Mouse (Mus musculus): Measurements from ENCODE around the gene Ubap2l.

The Ubap2l gene

DNA sequence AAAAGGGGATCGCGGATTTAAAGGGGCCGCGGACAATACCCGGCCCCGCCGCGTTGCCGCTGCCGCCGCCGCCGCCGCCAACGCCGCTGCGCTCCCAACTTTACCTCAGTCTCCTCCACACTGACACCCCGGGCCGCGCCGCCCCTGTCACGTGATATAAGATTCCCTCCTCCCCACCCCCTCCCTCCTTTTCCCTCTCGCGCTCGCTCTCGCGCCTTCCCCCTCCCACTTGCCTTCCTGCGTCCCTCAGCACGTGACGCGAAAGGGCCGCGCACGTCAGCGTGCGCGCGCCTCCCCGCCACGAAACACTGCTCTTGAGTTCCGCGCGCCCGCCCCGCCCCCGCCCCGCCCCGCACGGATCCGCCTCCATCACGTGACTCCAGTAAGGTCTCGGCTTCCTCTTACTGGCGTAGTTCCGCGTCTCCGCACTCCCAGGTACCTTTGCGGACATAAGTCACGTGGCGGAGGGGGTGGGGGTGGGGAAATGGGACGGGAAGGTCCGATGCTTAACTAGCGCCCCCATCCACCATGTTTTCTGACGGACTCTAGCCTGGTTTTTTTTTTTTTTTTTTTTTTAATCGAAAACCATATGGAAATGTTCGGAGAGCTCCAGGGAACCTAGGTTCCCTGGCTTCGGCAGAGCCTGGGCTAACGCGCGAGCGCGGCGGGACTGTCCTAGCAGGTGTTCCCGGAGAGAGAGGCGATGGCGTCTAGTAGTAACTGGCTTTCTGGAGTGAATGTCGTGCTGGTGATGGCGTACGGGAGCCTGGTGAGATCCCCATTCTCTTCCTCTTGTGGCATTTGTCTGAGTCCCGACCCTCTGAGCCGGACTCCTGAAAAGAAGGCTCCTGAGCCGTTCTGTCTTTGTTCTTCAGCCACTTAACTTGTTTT is at the start of gene Ubap2l:
Ubap2l (minus strand) TSS at position 278 of the 891 bp plus-strand sequence.
- peak; percentile 96 for DNase-seq

DNA sequence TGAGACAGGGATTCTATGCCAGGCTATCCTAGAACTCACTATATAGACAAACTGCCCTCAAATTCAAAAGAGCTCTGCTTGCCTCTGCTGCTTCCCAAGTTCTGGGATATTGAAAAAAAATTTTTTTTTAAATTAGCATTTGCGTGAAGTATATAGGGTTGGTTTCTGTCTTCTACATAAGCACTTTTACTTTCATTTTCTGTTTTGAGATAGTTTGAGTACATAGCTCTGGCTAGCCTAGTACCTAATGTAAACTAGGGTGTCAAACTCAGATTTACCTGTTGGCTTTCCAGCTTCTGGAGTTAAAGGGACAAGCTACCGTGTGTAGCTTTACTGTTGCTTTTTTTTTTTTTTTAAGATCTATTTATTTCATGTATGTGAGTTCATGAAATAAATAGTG is 49.2 kb upstream of the Ubap2l start:
- no peak for DNase-seq

DNA sequence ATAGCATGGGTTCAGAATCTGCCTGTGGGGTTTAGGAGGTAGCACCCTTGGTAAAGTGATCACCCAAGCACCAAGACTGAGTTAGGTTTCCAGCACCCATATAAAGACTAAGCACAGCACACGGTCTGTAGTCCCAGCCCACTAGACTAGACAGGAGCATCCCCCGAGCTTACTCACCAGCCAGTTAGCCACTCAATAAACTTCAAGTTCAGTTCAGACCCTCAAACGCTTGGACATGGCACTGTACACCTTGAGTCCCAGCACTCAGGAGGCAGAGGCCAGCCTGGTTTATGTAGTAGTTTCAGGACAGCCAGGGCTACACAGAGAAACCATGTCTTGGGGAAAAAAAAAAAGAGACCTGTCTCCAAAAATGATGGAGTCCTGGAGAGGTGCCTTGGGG is 48.6 kb upstream of the Ubap2l start:
- DNase-seq: no peak

DNA sequence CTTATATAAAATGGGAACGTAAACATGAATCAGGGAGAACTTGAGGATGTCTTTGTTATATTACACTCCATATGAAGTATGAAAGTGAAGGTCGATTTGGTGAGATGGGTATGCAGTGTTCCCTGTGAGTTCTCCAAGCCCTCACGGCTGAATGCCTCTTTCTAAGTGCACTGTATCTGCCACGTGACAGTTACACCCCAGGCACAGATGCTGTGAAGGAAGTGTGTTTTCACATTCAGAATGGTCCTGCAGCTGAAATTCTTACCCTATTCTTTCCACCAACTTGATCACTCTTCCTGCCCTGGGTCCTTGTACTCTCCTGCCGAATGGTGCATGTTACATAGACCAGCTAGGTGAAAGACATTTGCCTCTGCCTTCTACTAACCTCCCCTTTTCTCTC is 45.5 kb upstream of the Ubap2l start:
- no peak for DNase-seq

DNA sequence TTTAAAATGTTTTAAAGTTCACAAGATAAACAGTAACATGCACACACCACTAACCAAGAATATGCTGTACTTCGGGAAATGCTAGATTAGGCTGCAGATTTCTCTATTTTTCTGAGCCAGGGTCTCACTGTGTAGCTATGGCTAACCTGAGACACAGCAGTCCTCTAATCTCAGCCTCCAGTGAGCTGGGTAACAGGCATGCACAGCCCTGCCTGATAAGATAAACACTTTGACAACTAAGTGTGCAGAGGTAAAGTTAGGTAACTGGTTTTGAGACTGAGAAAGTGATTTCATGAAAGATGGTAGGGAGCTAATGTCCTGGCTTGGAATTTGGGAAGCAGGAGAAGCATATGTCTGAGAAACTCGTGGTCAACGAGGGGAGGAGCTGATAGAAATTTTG is 42.0 kb upstream of the Ubap2l start:
- no peak for DNase-seq

DNA sequence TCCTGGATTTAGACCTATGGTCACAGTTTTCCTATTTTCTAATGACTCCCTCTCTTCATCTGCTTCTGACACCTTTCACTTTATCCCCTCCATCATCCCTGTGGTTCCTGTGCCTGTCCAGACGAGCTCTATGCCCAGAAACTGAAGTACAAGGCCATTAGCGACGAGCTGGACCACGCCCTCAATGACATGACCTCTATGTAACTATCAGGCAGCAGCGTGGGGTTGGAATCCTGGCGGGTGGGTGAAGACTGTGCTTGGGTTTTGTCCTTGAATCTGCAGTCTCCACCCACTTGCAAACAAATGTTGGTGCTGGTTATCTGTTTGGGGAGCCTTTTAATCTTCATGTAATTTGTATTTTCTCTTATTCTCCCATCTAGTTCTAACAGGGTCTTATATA is 38.5 kb upstream of the Ubap2l start:
- no peak for DNase-seq

DNA sequence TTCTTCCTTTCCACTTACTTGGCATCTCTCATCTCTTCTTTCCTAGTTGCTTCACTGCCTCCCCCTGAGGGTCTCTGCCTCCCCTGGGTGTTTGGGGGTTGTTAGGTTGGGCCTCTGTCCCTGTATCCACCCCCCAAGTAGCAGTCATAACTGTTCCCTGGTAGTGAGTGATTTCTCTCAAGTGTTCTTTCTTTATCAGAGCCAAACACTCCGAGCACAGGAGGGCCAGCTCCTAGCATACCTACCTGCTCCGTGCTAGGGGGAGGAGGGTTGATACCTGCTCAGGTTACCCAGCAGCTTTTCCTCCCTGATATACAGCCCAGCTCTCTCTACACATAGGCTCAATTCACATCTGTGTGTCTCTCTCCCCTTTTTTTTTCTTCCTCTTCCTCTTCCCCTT is 36.2 kb upstream of the Ubap2l start:
- no peak for DNase-seq

DNA sequence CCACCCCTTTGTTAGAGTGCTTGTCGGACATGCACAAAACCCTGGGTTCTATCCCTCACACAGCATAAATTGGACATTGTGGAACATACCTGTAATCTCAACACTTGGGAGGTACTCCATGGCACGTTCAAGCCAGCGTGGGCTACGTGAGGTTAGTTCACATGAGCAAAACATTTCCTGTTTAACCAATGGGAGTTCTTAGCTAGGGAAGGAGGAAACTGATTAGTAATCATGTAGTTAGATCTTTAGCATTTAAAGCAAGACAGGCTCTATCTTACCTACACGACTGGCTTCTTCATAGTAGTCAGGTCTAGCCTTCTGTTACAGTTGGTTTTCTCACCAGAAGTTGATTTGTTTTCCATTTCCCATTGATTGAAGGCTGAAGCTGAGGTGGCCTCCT is 33.6 kb upstream of the Ubap2l start:
- no peak for DNase-seq

DNA sequence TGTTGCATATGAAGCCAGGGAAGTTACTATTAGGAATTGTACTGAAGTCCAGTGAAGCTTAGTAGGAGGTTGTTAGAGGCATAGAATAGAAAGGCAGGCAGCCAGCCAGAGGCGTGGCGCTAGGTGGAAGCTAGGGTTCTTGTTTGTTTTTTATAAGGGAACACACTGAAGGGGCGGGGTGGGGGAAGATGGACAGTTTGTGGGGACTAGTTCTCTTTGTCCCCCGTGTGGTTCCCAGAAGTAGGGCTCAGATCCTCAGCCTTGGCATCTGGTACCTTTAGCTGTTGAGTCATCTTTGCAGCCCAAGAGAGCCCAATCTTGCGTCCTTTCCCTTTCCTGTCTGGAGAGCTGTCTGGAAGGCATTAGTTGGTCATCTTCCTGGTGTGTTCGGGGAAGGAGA is 32.9 kb upstream of the Ubap2l start:
- no peak for DNase-seq

DNA sequence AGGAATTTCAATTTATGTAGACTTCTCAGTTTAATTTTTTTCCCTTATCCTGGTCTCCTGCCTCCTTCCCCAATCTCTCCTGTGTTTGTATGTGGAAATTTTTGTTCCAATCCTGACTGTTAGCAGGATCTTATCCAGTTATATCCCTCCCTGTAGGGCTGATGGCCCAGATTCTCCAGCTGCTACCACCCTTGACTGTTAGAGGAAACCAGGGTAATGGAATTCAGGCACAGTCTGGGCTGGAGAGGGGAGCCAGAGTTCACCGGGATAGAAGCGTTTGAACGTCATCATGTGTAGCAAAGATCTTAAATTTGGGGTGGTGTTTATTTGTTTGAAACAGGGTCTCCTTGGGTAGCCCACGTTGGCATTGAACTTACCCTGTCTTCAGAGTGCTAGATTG is 32.4 kb upstream of the Ubap2l start:
- no peak for DNase-seq

DNA sequence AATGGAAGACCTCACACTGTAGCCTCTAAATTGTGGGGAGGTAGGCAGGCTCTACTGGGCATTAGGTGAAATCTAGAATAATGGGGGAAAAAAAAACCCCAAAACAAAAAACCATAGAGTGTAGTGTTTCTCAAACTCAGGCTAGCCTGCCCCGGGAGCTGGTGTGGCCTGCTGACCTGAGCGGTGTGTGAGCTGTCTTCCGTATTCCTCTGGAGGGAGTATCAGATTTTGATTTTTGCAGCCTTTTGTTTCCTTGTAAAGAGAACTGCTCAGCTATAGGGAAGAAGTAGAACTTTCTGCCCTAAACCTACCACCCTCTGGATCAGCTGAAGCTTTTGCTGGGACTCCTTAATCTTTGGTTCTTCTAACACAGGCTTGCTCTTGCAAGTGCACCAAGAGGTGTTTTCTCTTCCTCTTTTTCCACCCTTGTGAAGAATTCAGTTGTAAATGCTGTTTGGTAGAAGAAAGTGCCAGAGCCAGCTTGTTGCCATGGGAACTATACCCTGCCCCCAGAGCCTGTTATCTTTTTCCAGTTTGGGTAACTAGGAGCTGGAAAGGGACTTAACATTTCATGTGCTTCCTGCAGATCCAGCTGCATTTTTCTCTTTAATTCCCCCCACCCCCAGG is 31.4 kb upstream of the Ubap2l start:
- peak; percentile 33 for DNase-seq

DNA sequence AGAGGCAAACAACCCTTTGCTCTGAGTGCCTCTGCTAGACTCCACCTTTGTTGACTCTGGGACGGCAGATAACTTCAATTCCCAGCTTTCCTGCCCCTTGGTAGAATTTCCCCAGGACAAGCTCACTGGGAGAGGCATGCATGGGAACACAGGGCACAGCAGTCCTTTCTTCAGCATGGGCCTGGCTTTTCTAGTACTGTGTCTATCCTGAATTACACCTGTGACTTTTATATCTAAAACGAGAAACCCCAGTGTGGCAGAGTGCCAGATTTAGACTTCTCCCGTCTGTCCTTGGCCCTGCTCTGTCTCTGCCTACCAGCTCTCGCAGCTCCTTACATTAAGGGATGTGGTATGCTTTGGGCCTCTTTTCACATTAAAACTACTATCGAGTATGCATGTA is 30.6 kb upstream of the Ubap2l start:
- peak; percentile 40 for DNase-seq

DNA sequence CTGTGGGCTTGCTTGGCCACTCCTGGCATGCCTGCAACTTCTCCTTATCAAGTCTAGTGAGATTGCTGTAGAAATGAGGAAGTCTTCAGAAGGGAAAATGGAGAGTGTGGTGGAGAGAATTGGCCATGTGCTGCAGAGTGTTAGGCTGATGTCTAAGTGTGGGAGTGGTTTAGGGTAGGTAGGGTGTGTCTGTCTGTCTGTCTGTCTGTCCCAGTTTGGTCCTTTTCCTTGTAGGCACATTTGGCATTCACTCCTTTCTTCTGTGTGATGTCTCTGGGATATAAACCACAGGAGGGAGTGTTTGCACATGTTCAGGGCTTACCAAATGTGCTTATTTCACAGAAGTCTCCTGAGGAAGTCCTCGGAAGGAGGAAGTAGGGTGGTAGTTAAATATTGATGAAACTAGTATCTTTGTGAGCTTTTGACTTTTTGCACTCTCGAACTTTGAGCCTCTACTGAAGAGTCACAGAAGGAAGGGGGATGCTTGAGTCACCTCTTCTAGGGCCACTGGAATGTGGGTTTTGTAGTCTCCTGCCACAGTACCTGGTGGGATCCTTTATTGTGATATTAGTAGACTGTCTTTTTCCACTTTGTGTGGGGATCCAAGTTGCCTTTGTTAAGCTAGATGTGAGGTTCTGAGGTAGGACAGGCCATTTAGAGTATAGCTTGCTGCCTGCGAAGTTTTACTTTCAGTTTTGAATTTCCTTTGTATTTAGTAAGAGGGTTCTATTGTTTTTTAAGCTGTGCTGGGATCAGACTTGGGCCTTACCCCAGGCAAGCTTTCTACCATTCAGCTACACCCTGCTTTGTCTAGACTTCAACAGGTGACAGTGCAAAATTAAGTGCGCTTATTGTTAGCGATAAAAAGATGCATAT is 29.2 kb upstream of the Ubap2l start:
- no peak for DNase-seq

DNA sequence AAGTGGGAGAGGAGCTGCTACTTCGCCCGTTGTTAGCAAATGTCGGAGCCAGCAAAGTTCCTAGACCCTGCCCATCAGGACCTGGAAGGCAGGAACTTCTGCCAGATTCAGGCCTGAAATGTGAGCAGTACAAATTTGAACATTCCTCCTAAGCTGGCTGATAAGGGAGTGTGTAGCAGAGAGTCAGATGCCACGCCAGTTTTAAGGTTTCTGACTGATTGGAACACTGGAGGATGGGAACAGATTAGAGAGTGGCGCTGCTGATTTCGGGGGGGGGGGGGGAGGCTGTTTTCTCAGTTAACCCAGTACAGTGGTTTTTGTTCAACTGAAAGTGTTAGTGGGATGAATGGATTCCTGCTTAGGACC is 28.1 kb upstream of the Ubap2l start:
- no peak for DNase-seq

DNA sequence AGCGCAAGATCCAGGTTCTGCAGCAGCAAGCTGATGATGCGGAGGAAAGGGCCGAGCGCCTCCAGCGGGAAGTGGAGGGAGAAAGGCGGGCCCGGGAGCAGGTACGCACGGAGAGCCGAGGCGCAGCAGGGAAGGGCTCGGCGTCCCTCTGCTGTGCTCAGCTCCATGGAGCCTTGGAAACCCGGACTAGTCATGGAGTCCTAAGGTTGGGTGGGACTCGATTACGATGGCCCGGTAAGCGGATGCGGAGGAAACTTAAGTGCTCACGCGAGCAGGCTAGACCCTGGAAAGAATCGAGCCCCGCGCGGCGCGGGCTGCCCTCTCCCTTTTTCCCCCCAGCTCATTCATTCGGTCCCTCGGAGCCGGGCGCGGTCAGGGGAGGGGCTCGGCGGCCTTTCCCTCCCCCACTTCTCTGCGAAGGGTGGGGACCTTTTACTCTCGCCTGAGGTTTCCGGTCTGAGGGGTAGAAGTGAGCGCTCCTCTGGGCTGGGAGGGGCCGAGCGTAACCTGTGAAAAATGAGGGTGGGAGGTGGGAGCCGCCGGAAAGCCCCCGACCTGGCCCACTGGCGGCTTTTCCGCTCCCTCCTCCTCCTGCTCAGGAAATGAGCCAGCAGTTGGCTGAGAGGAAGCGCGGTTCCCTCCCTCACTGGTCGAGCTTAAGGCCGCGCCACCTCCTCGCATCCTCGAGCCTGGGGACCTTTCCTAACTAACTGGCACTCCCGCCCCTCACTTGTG is 27.5 kb upstream of the Ubap2l start:
- DNase-seq: peak; percentile 63

DNA sequence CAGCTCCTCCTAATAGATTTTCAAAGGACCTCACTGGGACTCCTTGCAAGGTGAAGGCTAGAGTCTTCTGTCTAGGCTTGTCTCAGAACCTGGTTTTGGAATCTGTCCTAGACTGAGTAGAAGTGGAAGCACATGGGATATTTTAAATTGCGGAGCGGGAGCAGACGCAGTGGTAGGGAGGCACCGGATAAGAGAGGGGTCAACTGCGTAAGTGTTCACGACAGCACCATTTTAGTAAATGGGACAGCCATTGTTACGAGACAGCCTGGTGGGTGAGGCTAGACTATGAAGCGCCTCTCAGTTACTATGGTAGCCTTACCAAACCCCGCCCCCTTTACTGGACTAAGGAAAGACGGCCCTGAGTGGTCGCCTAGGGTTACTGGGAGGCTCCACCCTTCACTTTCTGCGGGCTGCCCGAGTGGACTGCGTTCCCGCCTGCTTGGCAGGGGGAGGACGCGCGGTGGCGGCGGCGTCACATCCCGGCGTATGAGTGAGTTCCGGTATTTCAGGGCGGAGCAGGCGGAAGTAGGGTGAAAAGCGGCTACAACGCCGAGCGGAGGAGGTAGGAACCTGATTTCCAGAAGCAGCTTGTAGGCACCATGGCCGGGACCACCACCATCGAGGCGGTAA is 26.8 kb upstream of the Ubap2l start:
- DNase-seq: peak; percentile 87

DNA sequence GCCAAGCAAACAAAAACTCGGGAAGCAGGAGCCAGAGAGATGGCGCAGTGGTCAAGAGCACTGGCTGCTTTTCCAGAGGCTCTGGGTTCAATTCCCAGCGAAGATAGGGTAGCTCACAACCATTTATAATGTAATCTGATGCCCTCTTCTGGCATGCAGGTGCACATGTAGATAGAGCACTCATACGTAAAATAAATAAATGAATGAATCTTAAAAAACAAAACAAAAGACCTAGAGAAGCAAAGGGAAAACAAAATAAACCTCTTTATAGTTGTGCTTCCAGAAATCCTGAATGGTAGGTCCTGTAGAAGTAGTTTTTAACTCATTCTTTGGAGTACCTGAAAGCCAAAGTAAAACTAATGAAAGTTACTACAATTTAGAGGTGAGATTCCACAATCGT is 25.8 kb upstream of the Ubap2l start:
- DNase-seq: no peak

DNA sequence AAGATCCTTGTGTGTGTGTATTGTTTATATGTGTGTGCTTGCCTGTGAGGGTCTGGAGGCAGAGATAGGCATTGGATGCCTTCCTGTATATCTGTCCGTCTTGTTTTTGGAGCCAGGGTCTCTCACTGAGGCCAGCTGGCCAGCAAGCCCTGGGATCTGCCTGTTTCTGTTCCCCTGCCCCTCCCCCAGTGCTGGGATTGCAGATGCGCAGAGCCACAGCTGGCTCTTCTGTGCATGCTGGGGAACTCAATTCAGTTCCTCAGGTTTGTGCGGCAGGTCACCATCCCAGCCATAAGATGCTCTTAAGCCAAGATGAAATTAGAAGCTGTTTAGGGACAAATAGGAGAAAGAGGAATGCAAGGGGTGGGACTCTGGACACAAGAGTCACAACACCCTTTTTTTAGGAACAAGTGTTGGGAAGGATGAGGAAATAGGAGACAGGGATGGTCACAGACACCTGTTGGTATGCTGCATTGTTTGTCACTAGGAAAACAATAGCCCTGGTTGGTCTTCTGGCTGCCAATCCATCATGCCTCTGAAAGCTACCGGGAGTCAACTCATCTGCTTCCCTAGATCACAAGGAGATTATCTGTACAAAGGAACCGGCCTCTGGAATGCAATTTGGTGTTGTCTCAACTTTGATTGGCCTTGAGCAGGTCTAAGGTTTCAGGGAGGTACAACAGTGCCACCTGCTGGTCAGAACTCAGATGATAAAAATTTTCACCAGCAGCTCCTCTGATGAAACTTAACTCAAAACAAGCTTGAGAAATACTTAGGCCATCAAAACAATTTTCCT is 24.7 kb upstream of the Ubap2l start:
- DNase-seq: peak; percentile 75

DNA sequence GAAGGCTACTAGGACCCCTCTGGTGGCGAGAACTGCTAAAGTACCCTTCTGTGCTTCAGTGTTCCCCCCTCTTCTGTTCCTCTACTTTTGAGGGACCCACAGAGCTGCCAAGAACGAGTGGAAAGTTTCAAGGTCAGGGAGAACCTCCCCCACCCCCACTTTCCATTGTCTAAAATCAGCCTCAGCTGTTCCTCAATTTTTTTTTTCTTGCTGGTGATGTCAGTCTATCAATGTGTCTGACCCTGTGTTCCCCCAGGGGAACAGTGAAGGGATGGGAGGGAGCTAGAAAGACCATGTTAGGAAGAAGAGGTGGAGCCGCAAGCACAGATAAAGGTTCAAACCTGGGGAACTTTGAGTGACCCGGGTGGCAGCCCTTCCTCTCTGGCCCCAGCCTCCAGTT is 19.9 kb upstream of the Ubap2l start, which contains the start of gene Tpm3:
Tpm3 (plus strand) TSS at position 356 of the 400 bp plus-strand sequence.
- DNase-seq: no peak

DNA sequence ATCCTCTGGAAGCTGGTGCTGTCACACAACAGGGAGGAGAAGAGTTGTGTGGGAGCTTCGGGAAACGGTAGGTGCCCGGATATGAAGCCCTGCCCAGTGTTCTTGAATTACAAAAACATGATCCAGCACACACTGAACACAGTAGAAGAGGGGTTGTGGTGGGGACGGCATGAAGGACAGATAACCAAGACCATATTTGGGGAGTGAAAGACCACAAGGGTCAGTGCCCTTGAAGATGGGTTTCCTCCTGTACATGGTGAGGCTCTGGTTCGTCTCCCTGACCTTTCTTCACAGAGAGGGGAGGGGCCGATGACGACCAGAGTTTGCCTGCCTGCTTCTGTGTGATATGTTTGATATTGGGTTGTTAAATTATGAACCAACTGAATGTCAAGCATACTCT is 17.3 kb upstream of the Ubap2l start:
- DNase-seq: no peak

DNA sequence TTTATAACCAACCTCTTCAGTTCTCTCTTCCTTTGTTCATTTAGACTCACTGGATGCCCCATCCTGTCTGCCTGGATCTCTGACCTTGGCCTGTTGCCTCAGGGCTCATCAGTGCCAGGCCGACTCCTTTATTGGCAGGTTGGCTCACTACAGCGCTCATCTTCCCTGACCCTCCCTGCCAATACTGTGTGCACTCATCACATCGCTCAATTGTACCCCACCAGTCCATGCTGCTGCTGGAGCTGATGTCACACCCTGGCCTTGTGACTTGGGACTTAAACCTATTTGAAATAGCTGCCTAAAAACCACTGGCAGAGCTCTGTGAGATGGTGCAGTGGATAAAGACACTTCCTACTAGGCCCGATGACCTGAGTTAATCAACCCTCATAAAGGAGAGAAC is 15.4 kb upstream of the Ubap2l start:
- DNase-seq: no peak

DNA sequence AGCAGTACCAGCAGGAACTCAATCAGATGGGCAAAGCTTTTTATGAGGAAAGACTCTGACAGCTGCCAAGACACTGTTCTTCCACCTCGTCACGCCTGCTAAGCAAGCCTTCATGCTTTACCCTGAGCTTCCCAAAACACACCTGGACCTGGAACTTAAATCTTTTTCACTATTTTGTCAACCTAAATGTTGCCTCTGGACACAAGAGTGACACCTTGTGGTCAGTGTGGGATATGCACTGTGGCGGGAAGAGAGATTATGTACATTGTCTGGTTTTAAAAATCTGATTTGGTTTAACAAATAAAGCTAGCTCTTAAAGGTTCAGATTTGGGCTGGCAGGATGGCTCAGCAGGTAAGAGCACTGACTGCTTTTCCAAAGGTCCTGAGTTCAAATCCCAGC is 13.1 kb upstream of the Ubap2l start:
- peak; percentile 27 for DNase-seq

All from right cerebral cortex, postnatal 14 days (tissue).